Mouse (Mus musculus) brown adipose tissue, adult 24 weeks (tissue): ENCODE measurements around the gene Gm43517. TPM values are rescaled to one million over a fixed set of nuclear protein-coding genes. Genes with fewer than 3 reads are reported as not detected.

Experiments
- polyA plus RNA-seq: library from polyadenylated mRNA; stranded (reverse); fragments of >200 nt; gene quantifications from 2 replicates; pipeline ENCODE4 v1.2.4, GENCODE M21; 2012; ENCODE audit not compliant: missing spikeins, insufficient read depth, insufficient read length

The Gm43517 gene
- polyA plus RNA-seq, 1 experiment = not detected

Other genes with a start within 250 kb of the Gm43517 start
- not detected in 2 replicates for gene Foxg1, start 2.5 kb upstream of the Gm43517 start, polyA plus RNA-seq